19 mouse cellular contexts compared by ENCODE assay signal in the genomic region with DNA sequence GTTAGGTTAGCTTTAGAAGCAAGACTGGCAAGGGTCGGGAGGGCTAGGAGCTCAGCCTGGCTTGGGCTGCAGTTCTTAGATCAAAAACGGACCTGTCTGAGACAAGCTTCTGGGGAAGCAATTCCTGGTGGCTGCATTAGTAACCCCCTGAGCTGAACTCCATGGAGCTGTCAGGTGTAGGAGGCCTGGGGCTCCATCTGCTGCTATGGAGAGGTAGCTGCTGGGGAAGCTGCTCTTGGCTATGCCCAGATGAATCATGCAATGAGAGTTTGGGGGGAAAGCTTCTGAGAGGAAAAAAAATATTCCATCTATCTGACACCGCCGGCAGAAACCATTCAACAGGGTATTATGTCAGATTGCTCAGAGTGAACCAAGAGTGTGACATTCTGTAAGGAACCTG.
DNase-seq lines count a peak whose midpoint lies in the region; ATAC-seq and TF ChIP-seq lines count a peak whose summit lies in the region.
"Had no signal": no experiment of that assay in that cellular context is flagged by ENCODE, and none has a peak within 500 bp of the region (broad histone marks: within the 10 kb centered on the region; RNA-seq: fewer than 3 reads in every experiment).

No protein-coding gene starts in this region.

- TF ChIP-seq CTCF in kidney, postnatal 0 days (IDR thresholded peaks at IDR 0.05; ENCODE audit: low read depth), result peak; percentile 2; the same call in 1 of the 2 replicates
- TF ChIP-seq CTCF in stomach, postnatal 0 days (IDR thresholded peaks at IDR 0.05; ENCODE audit: low read depth), result peak; percentile 25; the same call in 1 of the 2 replicates

- no peaks in the 10 kb centered on the region for H3K4me1 ChIP-seq in kidney, postnatal 0 days (replicated peaks; ENCODE audit: insufficient read depth, low read length)
- peaks cover 9% of the 10 kb centered on the region; the same call in 1 of the 2 replicates for H3K4me1 ChIP-seq in kidney, embryonic 15.5 days
- H3K4me1 ChIP-seq in midbrain, embryonic 12.5 days, result peaks cover 8% of the 10 kb centered on the region
- H3K4me1 ChIP-seq in midbrain, embryonic 11.5 days (ENCODE audit: control insufficient read depth, insufficient read depth, low read length), result 0 out of 2 replicates have a peak, but pooled peaks cover 7% of the 10 kb centered on the region
- no peaks in the 10 kb centered on the region for H3K4me1 ChIP-seq in stomach, postnatal 0 days (replicated peaks; ENCODE audit: control insufficient read depth, insufficient read depth)

- H3K9me3 ChIP-seq in kidney, postnatal 0 days (replicated peaks; ENCODE audit: low read length), result no peaks in the 10 kb centered on the region
- no peaks in the 10 kb centered on the region for H3K9me3 ChIP-seq in kidney, embryonic 15.5 days (replicated peaks)
- H3K9me3 ChIP-seq in midbrain, embryonic 12.5 days, result no peaks in the 10 kb centered on the region
- H3K9me3 ChIP-seq in midbrain, embryonic 11.5 days (ENCODE audit: control insufficient read depth, low read length), result no peaks in the 10 kb centered on the region
- H3K9me3 ChIP-seq in stomach, postnatal 0 days (ENCODE audit: control insufficient read depth, low read length), result no peaks in the 10 kb centered on the region
- H3K9me3 ChIP-seq: embryonic facial prominence, embryonic 10.5 days; forebrain, embryonic 13.5 days; heart, embryonic 12.5 days had no signal

- no peaks in the 10 kb centered on the region for H3K36me3 ChIP-seq in kidney, postnatal 0 days (ENCODE audit: insufficient read depth, low read length)
- no peaks in the 10 kb centered on the region for H3K36me3 ChIP-seq in kidney, embryonic 15.5 days
- no peaks in the 10 kb centered on the region for H3K36me3 ChIP-seq in midbrain, embryonic 12.5 days
- H3K36me3 ChIP-seq in midbrain, embryonic 11.5 days (ENCODE audit: control insufficient read depth, insufficient read depth, low read length), result no peaks in the 10 kb centered on the region
- no peaks in the 10 kb centered on the region for H3K36me3 ChIP-seq in stomach, postnatal 0 days (ENCODE audit: control insufficient read depth, insufficient read depth, low read length)
- H3K36me3 ChIP-seq: embryonic facial prominence, embryonic 10.5 days; heart, embryonic 12.5 days had no signal

- DNase-seq in kidney, postnatal 0 days (ENCODE audit: low spot score), result no peak
- DNase-seq in midbrain, embryonic 11.5 days (ENCODE audit: low spot score, missing footprints), result no peak
- DNase-seq in brain, adult 2 months (ENCODE audit: low read depth, low spot score), result peak; percentile 52
- no peak for DNase-seq in stomach, postnatal 0 days (ENCODE audit: low spot score)
- DNase-seq in embryo, embryonic 11 days, result no peak
- DNase-seq: adrenal gland, postnatal 25 days; cerebellum, adult 8-10 months; forebrain, postnatal 0 days; gastrocnemius, postnatal 14 days; heart, adult 2 months; heart, postnatal 36 days had no signal

- WGBS in kidney, postnatal 0 days, result 78% methylated on average over 4 of the region's 4 CpGs
- 78% methylated on average over 4 of the region's 4 CpGs for WGBS in kidney, embryonic 15.5 days
- WGBS in midbrain, embryonic 12.5 days, result 77% methylated on average over 4 of the region's 4 CpGs
- 84% methylated on average over 4 of the region's 4 CpGs for WGBS in midbrain, embryonic 11.5 days
- WGBS in stomach, postnatal 0 days, result 65% methylated on average over 4 of the region's 4 CpGs

- no peak overlapping the region for H3K4me3 ChIP-seq in kidney, postnatal 0 days (replicated peaks; ENCODE audit: low read depth, low read length)
- no peak overlapping the region for H3K4me3 ChIP-seq in kidney, embryonic 15.5 days (replicated peaks)
- no peak overlapping the region for H3K4me3 ChIP-seq in midbrain, embryonic 12.5 days
- H3K4me3 ChIP-seq in midbrain, embryonic 11.5 days (ENCODE audit: low read depth, low read length), result no peak overlapping the region
- H3K4me3 ChIP-seq in stomach, postnatal 0 days (ENCODE audit: low read depth, low read length), result no peak overlapping the region
- H3K4me3 ChIP-seq: embryonic facial prominence, embryonic 10.5 days; forebrain, embryonic 13.5 days; heart, adult 2 months; heart, embryonic 12.5 days had no signal

- no peak overlapping the region for H3K27ac ChIP-seq in kidney, postnatal 0 days
- H3K27ac ChIP-seq in kidney, embryonic 15.5 days, result no peak overlapping the region
- 0 out of 2 replicates have a peak overlapping the region, but pooled peaks have one; percentile 10 for H3K27ac ChIP-seq in midbrain, embryonic 12.5 days (replicated peaks)
- H3K27ac ChIP-seq in midbrain, embryonic 11.5 days (ENCODE audit: low read depth, low read length), result no peak overlapping the region
- no peak overlapping the region for H3K27ac ChIP-seq in stomach, postnatal 0 days (replicated peaks)
- H3K27ac ChIP-seq: embryonic facial prominence, embryonic 10.5 days; forebrain, embryonic 13.5 days; heart, adult 2 months had no signal

- no peak for TF ChIP-seq EP300 in stomach, postnatal 0 days (optimal IDR thresholded peaks at IDR 0.05)

- no peaks in the 10 kb centered on the region for H3K27me3 ChIP-seq in kidney, postnatal 0 days (ENCODE audit: insufficient read depth, low read length)
- no peaks in the 10 kb centered on the region for H3K27me3 ChIP-seq in kidney, embryonic 15.5 days
- H3K27me3 ChIP-seq in midbrain, embryonic 12.5 days, result no peaks in the 10 kb centered on the region
- no peaks in the 10 kb centered on the region for H3K27me3 ChIP-seq in midbrain, embryonic 11.5 days (ENCODE audit: control insufficient read depth, insufficient read depth, low read length)
- H3K27me3 ChIP-seq in stomach, postnatal 0 days (ENCODE audit: control insufficient read depth, insufficient read depth, low read length), result no peaks in the 10 kb centered on the region
- H3K27me3 ChIP-seq: forebrain, embryonic 13.5 days had no signal

- H3K4me2 ChIP-seq in kidney, postnatal 0 days (ENCODE audit: low read length), result no peak overlapping the region
- no peak overlapping the region for H3K4me2 ChIP-seq in kidney, embryonic 15.5 days
- H3K4me2 ChIP-seq in midbrain, embryonic 12.5 days (replicated peaks), result no peak overlapping the region
- H3K4me2 ChIP-seq in midbrain, embryonic 11.5 days, result no peak overlapping the region
- no peak overlapping the region for H3K4me2 ChIP-seq in stomach, postnatal 0 days (replicated peaks; ENCODE audit: low read depth)
- H3K4me2 ChIP-seq: forebrain, embryonic 13.5 days; heart, embryonic 12.5 days had no signal

- ATAC-seq in kidney, postnatal 0 days (replicated peaks; ENCODE audit: low FRiP score, low read depth), result no peak
- no peak for ATAC-seq in kidney, embryonic 15.5 days (replicated peaks; ENCODE audit: low FRiP score)
- ATAC-seq in midbrain, embryonic 12.5 days (ENCODE audit: low FRiP score, low read depth), result no peak
- ATAC-seq in midbrain, embryonic 11.5 days (ENCODE audit: low FRiP score), result no peak
- no peak for ATAC-seq in stomach, postnatal 0 days (ENCODE audit: low FRiP score, low TSS enrichment)
- ATAC-seq: activated CD4-positive, CD25-positive, alpha-beta regulatory T cell, adult 4 months; forebrain, embryonic 13.5 days; forebrain, postnatal 0 days; hindbrain, embryonic 16.5 days; inflammation-experienced regulatory T-cells, adult 6 months had no signal

- no peak overlapping the region for H3K9ac ChIP-seq in kidney, postnatal 0 days (ENCODE audit: low read depth, low read length)
- no peak overlapping the region for H3K9ac ChIP-seq in kidney, embryonic 15.5 days
- no peak overlapping the region for H3K9ac ChIP-seq in midbrain, embryonic 12.5 days (replicated peaks)
- H3K9ac ChIP-seq in midbrain, embryonic 11.5 days (ENCODE audit: low read length), result no peak overlapping the region
- H3K9ac ChIP-seq in stomach, postnatal 0 days (ENCODE audit: low read length), result no peak overlapping the region
- H3K9ac ChIP-seq: forebrain, embryonic 13.5 days; forebrain, postnatal 0 days; heart, embryonic 12.5 days had no signal
